Mouse (Mus musculus) kidney, postnatal 0 days (tissue): ENCODE data around the gene Ccdc86. TPM values are rescaled to one million over a fixed set of nuclear protein-coding genes. Genes with fewer than 3 reads are reported as not detected.

Experiments used
- ATAC-seq: fragments of 200-750 bp; cut with Nextera tagmentation; replicated peaks from 2 replicates; pipeline ENCODE4 v1.8.0; 2017; ENCODE audit warnings: low read depth, moderate number of reproducible peaks, moderate TSS enrichment, moderate library complexity; ENCODE audit not compliant: low FRiP score
- DNase-seq: peaks from one replicate; pipeline ENCODE4 v3.0.0-alpha.2; 2016; ENCODE audit warnings: low spot score
- H3K27ac ChIP-seq: fragments of 300-500 bp; sonication (generic); 2 replicates; pipeline ENCODE4 v1.5.1; 2014; ENCODE audit warnings: mild to moderate bottlenecking
- H3K27me3 ChIP-seq: fragments of 300-500 bp; sonication (generic); 2 replicates; pipeline ENCODE4 v1.6.1; 2014; ENCODE audit warnings: low read length, mixed read lengths; ENCODE audit not compliant: insufficient read depth
- H3K36me3 ChIP-seq: fragments of 300-500 bp; sonication (generic); 2 replicates; pipeline ENCODE4 v1.6.1; 2014; ENCODE audit warnings: low read length, mixed read lengths; ENCODE audit not compliant: insufficient read depth
- H3K4me1 ChIP-seq: fragments of 300-500 bp; sonication (generic); replicated peaks from 2 replicates; pipeline ENCODE4 v1.6.1; 2014; ENCODE audit warnings: antibody characterized with exemption, low read length, mixed read lengths; ENCODE audit not compliant: insufficient read depth
- H3K4me2 ChIP-seq: fragments of 300-500 bp; sonication (generic); 2 replicates; pipeline ENCODE4 v1.6.1; 2014; ENCODE audit warnings: mild to moderate bottlenecking, low read length, moderate library complexity, mixed read lengths
- H3K4me3 ChIP-seq: fragments of 300-500 bp; sonication (generic); replicated peaks from 2 replicates; pipeline ENCODE4 v1.5.1; 2014; ENCODE audit warnings: low read depth, low read length
- H3K9ac ChIP-seq: fragments of 300-500 bp; sonication (generic); 2 replicates; pipeline ENCODE4 v1.6.1; 2014; ENCODE audit warnings: low read depth, low read length
- H3K9me3 ChIP-seq: fragments of 300-500 bp; sonication (generic); replicated peaks from 2 replicates; pipeline ENCODE4 v1.6.1; 2016; ENCODE audit warnings: low read length, inconsistent platforms, mixed read lengths
- CTCF ChIP-seq: IDR thresholded peaks from 2 replicates; pipeline ENCODE4 v1.5.1; 2016; ENCODE audit warnings: antibody characterized with exemption, low read depth, mild to moderate bottlenecking, moderate library complexity
- WGBS: fragments of 180-500 bp; shearing (Covaris S2); extraction: QIAGEN DNeasy Blood & Tissue Kit; methylation state at CpG from one replicate; pipeline ENCODE4 v1.1.7; 2014; 5-methylcytosine and 5-hydroxymethylcytosine counted together
- polyA plus RNA-seq: library from polyadenylated mRNA; unstranded; fragments of >200 nt; fragmentation: Nextera tagmentation; extraction: Ambion mirVana; gene quantifications from 2 replicates; pipeline ENCODE4 v1.2.1, GENCODE M21; 2015

The Ccdc86 gene
- polyA plus RNA-seq, 1 experiment from 2014 or later = 22.9 TPM

DNA sequence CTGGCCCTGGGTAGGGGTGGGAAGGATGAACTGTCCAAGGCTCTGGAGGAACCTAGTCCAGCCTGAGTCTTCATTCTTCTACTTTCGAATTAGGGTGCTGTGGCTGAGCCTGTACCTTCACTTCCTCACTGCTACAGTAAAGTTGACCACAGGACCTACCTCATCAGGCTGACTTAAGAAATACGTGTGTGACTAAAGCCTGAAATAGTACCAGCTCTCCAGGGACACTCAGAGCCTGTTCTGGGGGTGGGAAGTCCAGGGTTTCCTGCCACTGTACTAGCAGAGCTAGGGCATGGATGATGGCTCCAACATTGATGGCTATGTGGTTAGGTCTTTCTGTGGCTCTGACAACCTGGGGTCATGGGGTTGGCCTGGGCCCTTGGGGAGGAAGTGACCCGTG, 5.1 kb downstream of the Ccdc86 start:
- ATAC-seq (no peak), DNase-seq (no peak)
- TF ChIP-seq CTCF = no peak
- Histone ChIP-seq H3K27me3 (no peaks in the 10 kb centered on the region), H3K4me1 (peaks cover 28% of the 10 kb centered on the region), H3K9ac (no peak overlapping the region), H3K9me3 (no peaks in the 10 kb centered on the region), H3K4me2 (no peak overlapping the region), H3K4me3 (no peak overlapping the region), H3K27ac (no peak overlapping the region), H3K36me3 (peaks cover 33% of the 10 kb centered on the region)
- 80% methylated on average over 3 of the region's 3 CpGs for WGBS

DNA sequence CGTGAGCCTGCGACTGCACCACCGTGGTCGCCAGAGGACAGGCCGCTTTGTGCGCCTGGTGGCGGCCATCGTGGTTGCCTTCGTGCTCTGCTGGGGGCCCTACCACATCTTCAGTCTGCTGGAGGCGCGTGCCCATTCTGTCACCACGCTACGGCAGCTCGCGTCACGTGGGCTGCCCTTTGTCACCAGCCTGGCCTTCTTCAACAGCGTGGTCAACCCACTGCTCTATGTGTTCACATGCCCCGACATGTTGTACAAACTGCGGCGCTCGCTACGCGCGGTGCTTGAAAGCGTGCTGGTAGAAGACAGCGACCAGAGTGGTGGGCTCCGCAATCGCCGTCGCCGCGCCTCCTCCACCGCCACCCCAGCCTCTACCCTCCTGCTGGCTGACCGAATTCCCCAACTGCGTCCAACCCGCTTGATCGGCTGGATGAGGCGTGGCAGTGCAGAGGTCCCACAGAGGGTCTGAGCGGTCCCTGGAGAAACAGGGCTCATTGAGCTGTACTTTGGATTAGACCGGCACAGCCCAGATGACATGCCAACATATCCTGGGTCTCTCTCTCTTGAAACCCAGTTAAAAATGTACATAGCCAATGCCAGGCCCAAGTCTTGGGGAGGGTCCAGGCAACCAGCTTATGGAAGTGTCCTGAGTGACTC, 8.1 kb downstream of the Ccdc86 start:
- ATAC-seq (peak; percentile 44), DNase-seq (peak; percentile 10)
- 4% methylated on average over 40 of the region's 40 CpGs for WGBS

DNA sequence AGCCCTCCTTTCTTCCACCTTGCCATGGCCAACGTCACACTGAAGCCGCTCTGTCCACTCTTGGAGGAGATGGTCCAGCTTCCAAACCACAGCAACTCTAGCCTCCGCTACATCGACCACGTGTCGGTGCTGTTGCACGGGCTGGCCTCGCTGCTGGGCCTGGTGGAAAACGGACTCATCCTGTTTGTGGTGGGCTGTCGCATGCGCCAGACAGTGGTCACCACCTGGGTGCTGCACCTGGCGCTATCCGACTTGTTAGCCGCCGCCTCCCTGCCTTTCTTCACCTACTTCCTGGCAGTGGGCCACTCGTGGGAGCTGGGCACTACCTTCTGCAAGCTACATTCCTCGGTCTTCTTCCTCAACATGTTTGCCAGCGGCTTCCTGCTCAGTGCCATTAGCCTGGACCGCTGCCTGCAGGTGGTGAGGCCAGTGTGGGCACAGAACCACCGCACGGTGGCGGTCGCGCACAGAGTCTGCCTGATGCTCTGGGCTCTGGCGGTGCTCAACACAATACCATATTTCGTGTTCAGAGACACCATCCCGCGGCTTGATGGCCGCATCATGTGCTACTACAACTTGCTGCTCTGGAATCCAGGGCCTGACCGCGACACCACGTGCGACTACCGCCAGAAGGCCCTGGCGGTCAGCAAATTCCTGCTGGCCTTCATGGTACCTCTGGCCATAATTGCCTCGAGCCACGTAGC, 8.8 kb downstream of the Ccdc86 start:
- Histone ChIP-seq H3K36me3 (peaks cover 33% of the 10 kb centered on the region), H3K4me3 (peak overlapping the region; percentile 23), H3K27me3 (no peaks in the 10 kb centered on the region), H3K4me1 (peaks cover 13% of the 10 kb centered on the region), H3K27ac (no peak overlapping the region), H3K4me2 (peak overlapping the region; percentile 60), H3K9ac (peak overlapping the region; percentile 44; the same call in 1 of the 2 replicates), H3K9me3 (no peaks in the 10 kb centered on the region)
- DNase-seq = peak; percentile 77
- peak; percentile 88 for ATAC-seq
- peak; percentile 82 for TF ChIP-seq CTCF
- WGBS = 18% methylated on average over 37 of the region's 37 CpGs

More for the DNA sequence above, 8.1 kb downstream of the Ccdc86 start:
- H3K36me3 ChIP-seq = peaks cover 33% of the 10 kb centered on the region
- peak overlapping the region; percentile 44; the same call in 1 of the 2 replicates for H3K9ac ChIP-seq
- H3K4me2 ChIP-seq = peak overlapping the region; percentile 60
- no peak overlapping the region for H3K27ac ChIP-seq
- no peaks in the 10 kb centered on the region for H3K9me3 ChIP-seq
- H3K4me1 ChIP-seq = peaks cover 13% of the 10 kb centered on the region
- no peak for TF ChIP-seq CTCF
- peak overlapping the region; percentile 23 for H3K4me3 ChIP-seq
- no peaks in the 10 kb centered on the region for H3K27me3 ChIP-seq

DNA sequence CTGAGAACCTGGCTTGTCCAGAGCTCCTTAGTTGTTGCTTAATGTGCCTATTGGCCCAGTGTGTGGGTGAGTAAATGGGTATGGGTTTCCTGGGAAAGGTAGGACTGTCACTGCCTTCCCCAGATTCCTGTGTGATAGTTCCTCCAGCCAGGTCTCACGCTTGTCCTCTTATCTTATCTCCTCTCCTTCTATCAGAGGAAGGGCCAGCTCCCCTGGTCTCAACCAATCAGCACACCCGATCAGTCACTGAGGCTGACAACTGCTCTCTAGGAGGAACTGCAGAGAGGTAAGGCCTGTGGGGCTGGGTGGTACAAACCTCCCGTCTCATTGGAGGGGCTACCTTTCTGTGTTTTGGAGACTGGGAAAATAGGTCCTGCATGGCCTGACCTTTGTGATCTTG, 10.3 kb downstream of the Ccdc86 start:
- TF ChIP-seq CTCF = no peak
- ATAC-seq (no peak), DNase-seq (no peak)
- WGBS = 74% methylated on average over 3 of the region's 3 CpGs
- Histone ChIP-seq H3K36me3 (peaks cover 20% of the 10 kb centered on the region; the same call in 1 of the 2 replicates), H3K27ac (no peak overlapping the region), H3K4me1 (peaks cover 13% of the 10 kb centered on the region), H3K4me3 (no peak overlapping the region), H3K9ac (no peak overlapping the region), H3K27me3 (no peaks in the 10 kb centered on the region), H3K4me2 (no peak overlapping the region), H3K9me3 (no peaks in the 10 kb centered on the region)

DNA sequence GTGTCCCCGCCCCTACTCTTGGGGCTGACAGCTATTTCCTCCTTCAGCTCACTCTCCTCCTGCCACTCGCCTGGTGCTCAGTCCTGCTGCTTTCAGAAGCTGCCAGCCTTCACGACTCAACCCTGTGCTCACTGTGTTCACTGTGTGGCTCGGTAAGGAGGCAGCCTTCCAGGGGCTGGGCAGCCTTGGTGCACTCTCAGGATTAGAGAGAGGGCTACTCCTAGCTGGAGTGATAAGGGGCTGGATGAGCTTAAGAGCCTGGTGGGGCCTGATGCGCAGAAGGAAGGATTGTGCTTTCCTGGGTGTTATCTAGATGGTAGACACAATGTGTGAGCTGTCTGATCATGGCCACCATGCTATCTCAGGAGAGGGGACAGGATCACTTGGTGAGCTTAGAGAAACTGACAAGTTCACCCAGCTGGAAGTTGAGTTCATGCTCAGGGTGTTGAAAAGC, 11.9 kb downstream of the Ccdc86 start, which contains the start of gene Ptgdr2:
TSS of gene Ptgdr2 (plus strand) at position 51 of the 454 bp plus-strand sequence.
- Histone ChIP-seq H3K9ac (no peak within 1 kb of the TSS), H3K4me2 (no peak within 1 kb of the TSS), H3K27me3 (no peaks in the 10 kb centered on the region), H3K36me3 (0 out of 2 replicates have a peak, but pooled peaks cover 4% of the 10 kb centered on the region), H3K4me3 (no peak within 1 kb of the TSS), H3K27ac (no peak within 1 kb of the TSS), H3K9me3 (no peaks in the 10 kb centered on the region), H3K4me1 (peaks cover 13% of the 10 kb centered on the region)
- DNase-seq = no peak
- no peak for ATAC-seq
- no peak for TF ChIP-seq CTCF
- WGBS = 50% methylated on average over 5 of the region's 5 CpGs

DNA sequence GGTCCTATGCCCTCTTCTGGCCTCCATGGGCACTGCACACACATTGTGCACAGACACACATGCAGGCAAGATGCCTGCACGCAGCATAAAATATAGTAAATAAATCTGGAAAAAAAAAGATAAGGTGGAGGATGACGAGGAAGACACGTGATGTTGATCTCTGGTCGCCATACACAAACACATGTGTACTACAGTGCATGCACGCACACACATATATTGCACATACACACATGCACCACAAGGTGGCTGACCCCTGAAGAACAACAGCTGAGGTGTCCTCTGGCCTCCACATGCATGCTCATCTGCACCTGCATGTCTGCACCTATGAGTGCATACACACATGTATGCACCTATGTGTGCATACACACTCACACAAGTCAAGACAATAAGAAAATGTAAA, 13.0 kb downstream of the Ccdc86 start:
- ATAC-seq = no peak
- DNase-seq = no peak
- no peaks in the 10 kb centered on the region for H3K9me3 ChIP-seq
- H3K27me3 ChIP-seq = no peaks in the 10 kb centered on the region
- H3K9ac ChIP-seq = no peak overlapping the region
- 87% methylated on average over 5 of the region's 5 CpGs for WGBS
- H3K4me3 ChIP-seq = no peak overlapping the region
- no peak overlapping the region for H3K4me2 ChIP-seq
- no peaks in the 10 kb centered on the region for H3K36me3 ChIP-seq
- H3K27ac ChIP-seq = no peak overlapping the region
- peak; percentile 27; the same call in 1 of the 2 replicates for TF ChIP-seq CTCF
- peaks cover 10% of the 10 kb centered on the region for H3K4me1 ChIP-seq
